Mouse (Mus musculus): ENCODE data around the gene Msrb1. TPM values are rescaled to one million over a fixed set of nuclear protein-coding genes. Genes with fewer than 3 reads are reported as not detected.

Msrb1 gene
- 18.8 and 19.5 TPM in 2 replicates for polyA plus RNA-seq (2016; fragmentation: Nextera tagmentation; extraction: Ambion mirVana)

DNA sequence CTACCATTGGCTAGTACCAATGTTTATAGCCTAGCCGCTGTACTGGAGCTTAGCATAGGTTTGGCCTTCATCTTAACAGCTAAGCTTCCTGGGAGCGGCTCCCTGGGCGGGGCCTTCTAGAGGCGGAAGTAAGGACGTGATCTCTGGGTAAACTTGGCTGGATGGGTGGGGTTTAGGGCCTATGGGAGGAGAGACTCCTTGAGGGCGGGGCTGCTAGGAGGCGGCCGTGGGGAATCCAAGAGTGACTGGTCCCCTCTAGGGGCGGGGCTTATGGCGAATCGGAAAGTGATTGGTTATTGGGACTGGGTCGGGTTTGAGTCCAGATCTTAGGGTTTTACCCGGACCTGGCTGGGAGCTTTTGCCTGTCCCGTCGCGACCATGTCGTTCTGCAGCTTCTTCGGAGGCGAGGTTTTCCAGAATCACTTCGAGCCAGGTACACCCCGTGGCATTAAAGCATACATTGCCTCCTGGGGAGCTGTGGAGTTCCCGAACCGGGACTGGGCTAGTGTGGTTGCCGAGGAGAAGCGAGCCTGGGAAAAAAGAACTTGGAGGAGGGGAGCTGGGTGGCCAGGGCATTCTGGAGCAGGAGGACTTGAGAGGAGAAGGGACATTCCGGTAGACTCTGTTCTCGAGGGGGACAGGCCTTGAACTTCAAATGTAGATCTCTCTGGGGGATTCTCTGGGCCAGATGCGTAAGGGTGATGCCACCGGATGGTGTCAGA lies at the start of gene Msrb1:
TSS of gene Msrb1 (plus strand) at position 313 of the 722 bp plus-strand sequence.
- Histone ChIP-seq H3K4me3 (replicated peaks) (peak within 1 kb of the TSS; percentile 55), H3K4me2 (peak within 1 kb of the TSS; percentile 88), H3K27me3 (peaks cover 5% of the 10 kb centered on the region; the same call in 1 of the 2 replicates), H3K4me1 (peaks cover 17% of the 10 kb centered on the region), H3K9me3 (no peaks in the 10 kb centered on the region), H3K9ac (peak within 1 kb of the TSS; percentile 69), H3K36me3 (replicated peaks) (no peaks in the 10 kb centered on the region), H3K27ac (peak within 1 kb of the TSS; percentile 60)
- WGBS = 1% methylated on average over 29 of the region's 29 CpGs
- peak; percentile 97 for ATAC-seq (ENCODE audit: low FRiP score)

DNA sequence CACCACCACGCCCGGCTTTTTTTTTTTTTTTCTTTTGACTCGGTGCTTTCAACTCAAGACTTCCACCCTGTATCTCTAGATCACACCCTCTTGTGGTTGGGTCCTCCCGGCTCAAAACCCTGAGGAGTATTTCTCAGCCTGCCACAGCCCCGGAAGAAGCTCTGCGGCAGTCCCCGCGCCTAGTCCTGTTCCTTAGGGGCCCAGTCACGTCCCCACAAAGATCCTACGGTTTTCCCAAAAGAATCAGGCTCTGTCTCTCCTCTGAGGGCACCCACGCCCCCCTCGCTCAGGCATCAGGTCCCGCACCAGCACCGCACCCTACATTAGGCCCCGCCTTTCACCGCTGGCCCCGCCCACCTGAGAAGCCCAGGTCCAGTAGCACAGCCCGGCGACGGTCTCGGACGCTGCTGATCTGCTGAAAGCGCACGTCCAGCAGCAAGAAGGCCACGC lies 49.3 kb upstream of the Msrb1 start:
- no peaks in the 10 kb centered on the region for H3K9me3 ChIP-seq
- WGBS = 3% methylated on average over 25 of the region's 25 CpGs
- H3K9ac ChIP-seq = no peak overlapping the region; the same call in 1 of the 2 replicates
- H3K4me1 ChIP-seq = peaks cover 33% of the 10 kb centered on the region
- no peak for ATAC-seq (ENCODE audit: low FRiP score)
- peaks cover 52% of the 10 kb centered on the region for H3K27me3 ChIP-seq
- H3K27ac ChIP-seq = no peak overlapping the region
- H3K4me2 ChIP-seq = peak overlapping the region; percentile 52
- peak overlapping the region; percentile 30 for H3K4me3 ChIP-seq (replicated peaks)
- peaks cover 7% of the 10 kb centered on the region for H3K36me3 ChIP-seq (replicated peaks)

DNA sequence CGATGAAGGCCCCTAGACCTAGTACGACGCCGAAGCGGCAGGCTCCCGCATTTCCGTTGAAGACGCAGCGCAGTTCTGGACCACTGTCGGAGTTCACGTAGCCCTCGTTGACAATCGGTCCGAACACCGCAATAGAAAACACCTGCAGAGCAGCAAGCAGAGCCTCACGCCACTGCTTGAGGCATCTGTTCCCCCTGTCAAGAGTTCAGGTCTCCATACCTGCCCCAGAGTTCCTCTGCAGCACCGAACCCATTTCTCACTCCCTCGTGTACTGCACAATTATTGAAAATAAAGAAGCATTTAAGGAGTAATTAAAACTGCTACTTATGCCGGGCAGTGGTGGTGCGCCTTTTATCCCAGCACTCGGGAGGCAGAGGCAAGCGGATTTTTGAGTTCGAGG lies 48.8 kb upstream of the Msrb1 start:
- WGBS = 19% methylated on average over 23 of the region's 23 CpGs
- peak overlapping the region; percentile 52 for H3K4me2 ChIP-seq
- no peak overlapping the region for H3K27ac ChIP-seq
- H3K9me3 ChIP-seq = no peaks in the 10 kb centered on the region
- peaks cover 7% of the 10 kb centered on the region for H3K36me3 ChIP-seq (replicated peaks)
- peak overlapping the region; percentile 30 for H3K4me3 ChIP-seq (replicated peaks)
- H3K4me1 ChIP-seq = peaks cover 33% of the 10 kb centered on the region
- H3K27me3 ChIP-seq = peaks cover 52% of the 10 kb centered on the region
- ATAC-seq (ENCODE audit: low FRiP score) = no peak
- H3K9ac ChIP-seq = no peak overlapping the region; the same call in 1 of the 2 replicates

DNA sequence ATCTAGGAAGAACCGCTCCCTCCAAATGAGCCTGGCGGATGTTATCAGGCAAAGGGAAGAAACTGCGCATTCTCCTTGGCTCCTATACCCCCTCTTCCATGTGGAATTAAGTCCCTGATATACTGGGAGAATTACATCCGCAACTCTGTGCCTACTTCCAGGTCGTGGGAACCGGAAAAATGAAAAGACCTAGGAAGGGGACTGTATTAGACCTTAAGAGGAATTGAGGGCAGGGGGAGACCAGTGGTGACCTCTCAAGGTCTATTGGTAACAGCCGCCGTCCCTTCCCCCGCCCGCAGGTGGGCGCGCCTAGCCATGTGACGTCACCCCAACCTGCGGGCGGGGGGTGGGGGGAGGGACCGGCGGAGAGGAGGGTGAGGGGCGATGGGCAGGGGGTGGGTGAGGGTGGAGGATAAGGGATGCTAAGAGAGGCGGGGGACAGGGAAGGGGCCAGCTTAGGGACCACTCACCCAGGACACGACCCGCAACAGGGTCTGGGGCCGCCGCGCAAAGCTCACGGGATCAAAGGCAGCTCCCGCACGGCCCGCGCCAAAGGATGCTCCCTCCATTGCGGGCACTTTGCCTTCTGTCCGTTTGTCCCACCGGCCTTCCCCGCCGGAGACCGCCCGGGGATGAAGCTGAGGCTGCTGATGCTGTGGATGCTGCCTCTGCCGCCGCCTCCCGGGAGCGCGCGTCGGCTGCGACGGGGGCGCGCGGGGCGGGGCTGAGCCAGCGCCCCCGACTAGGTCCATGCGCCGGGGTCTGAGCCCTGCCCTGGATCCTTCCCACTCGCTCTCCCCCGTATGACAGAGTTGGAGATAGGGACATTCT lies 47.0 kb upstream of the Msrb1 start, which contains the start of gene Syngr3:
TSS of gene Syngr3 (minus strand) at position 705 of the 831 bp plus-strand sequence.
- H3K27me3 ChIP-seq = peaks cover 52% of the 10 kb centered on the region

DNA sequence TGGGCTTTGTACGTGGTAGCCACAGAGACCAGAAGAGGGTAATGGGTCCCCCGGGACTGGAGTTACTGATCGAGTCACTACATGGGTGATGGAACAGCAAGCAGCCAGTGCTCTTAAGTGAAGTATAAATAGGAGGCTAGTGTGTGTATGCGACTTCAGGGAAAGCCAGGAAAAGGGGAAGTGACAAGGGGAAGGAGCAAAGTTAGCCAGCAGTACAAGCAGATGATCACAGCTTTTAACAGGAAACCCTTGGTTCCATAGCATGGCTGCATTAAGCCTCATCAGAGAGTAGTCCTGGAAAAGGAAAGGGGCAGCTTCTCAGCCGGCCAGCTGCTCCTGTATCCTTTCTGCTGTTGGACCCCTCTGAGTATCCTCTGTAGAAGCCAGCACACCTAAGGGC lies 44.1 kb upstream of the Msrb1 start:
- Histone ChIP-seq H3K36me3 (replicated peaks) (peaks cover 15% of the 10 kb centered on the region), H3K27me3 (peaks cover 38% of the 10 kb centered on the region), H3K4me2 (no peak overlapping the region), H3K9me3 (no peaks in the 10 kb centered on the region), H3K4me1 (peaks cover 47% of the 10 kb centered on the region), H3K9ac (no peak overlapping the region), H3K27ac (no peak overlapping the region), H3K4me3 (replicated peaks) (no peak overlapping the region)
- no peak for ATAC-seq (ENCODE audit: low FRiP score)
- 85% methylated on average over 5 of the region's 5 CpGs for WGBS

More for the DNA sequence above, 47.0 kb upstream of the Msrb1 start, which contains the start of gene Syngr3:
- WGBS = 1% methylated on average over 53 of the region's 55 CpGs
- H3K4me3 ChIP-seq (replicated peaks) = peak within 1 kb of the TSS; percentile 64
- H3K4me2 ChIP-seq = peak within 1 kb of the TSS; percentile 86
- peaks cover 35% of the 10 kb centered on the region for H3K4me1 ChIP-seq
- peak within 1 kb of the TSS; percentile 77 for H3K9ac ChIP-seq
- peaks cover 15% of the 10 kb centered on the region for H3K36me3 ChIP-seq (replicated peaks)
- H3K27ac ChIP-seq = peak within 1 kb of the TSS; percentile 47; the same call in 1 of the 2 replicates
- peak; percentile 59 for ATAC-seq (ENCODE audit: low FRiP score)
- H3K9me3 ChIP-seq = no peaks in the 10 kb centered on the region

DNA sequence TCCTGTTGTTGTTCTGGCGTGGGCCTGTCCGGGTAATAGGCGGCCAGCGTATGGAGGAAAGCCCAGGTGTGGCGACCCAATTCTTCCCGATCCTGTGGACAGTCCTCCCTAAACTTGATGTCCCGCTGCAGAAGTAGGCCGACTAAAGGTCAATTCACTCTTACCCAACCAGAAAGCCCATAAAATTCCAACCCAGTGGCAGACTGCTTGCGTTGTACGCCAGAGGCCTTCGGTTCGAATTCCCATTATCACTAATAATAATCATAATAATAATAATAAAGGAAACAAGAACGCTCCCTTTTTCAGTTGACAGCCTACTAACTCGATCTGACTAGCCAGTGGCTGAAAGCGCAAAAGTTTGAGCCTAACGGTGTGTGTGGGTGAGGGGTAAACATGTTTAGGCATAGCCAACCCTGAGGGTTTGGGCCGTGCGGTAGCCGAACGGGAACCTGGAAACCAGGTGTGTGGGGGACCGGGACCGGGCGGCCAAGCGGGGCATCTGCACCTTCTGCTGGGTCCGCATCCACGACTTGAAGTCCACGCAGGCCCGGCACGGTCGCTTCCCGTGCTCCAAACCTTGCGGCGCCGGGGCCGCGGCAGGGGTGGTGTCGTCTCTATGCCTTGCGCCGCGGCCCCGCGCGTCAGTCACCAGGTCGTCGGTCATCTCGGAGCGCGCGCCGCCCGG lies 41.0 kb upstream of the Msrb1 start:
- WGBS = 7% methylated on average over 51 of the region's 51 CpGs
- H3K27ac ChIP-seq = peak overlapping the region; percentile 90
- ATAC-seq (ENCODE audit: low FRiP score) = peak; percentile 50
- H3K9me3 ChIP-seq = no peaks in the 10 kb centered on the region
- peak overlapping the region; percentile 78 for H3K4me2 ChIP-seq
- H3K4me3 ChIP-seq (replicated peaks) = peak overlapping the region; percentile 83
- H3K4me1 ChIP-seq = peaks cover 35% of the 10 kb centered on the region
- H3K36me3 ChIP-seq (replicated peaks) = peaks cover 26% of the 10 kb centered on the region
- H3K27me3 ChIP-seq = peaks cover 8% of the 10 kb centered on the region
- peak overlapping the region; percentile 85 for H3K9ac ChIP-seq

DNA sequence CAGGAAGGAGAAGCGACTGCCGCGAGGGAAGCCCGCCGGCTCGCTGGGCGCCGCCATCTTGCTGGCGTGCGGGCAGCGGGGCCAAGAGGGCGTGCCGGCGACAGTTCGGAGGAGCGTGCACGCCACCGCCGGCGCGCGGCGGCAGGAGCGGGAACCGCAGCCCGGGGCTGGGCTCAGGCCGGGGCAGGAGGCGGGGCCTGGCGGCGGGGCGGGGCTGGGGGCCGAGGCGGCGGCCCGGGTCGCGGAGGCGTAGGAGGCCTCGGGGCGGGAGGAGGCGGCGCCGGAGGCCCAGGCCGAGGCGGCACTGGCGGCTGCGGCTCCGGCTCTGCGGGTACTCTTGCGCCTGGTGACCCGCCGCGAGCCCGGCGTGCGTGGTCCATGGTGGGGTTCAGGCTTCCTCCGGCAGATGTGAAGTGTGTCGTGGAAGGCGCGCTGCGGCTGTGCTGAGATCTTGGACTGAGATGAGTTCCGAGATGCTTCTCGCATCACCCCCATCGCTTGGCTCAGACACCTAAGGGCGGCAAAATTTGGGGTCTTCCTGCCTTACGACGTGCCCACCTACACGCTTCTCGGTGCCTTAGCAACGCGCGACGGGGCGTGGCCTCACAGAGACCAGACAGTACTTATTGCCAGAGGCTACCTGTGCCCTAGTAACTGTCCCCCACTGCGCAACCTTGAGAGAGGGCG lies 40.3 kb upstream of the Msrb1 start, which contains the start of the genes Gfer and Noxo1:
TSS of gene Gfer (minus strand) at position 146 of the 687 bp plus-strand sequence.
TSS of gene Noxo1 (plus strand) at position 224 of the 687 bp plus-strand sequence.
- Histone ChIP-seq H3K4me1 (peaks cover 31% of the 10 kb centered on the region), H3K9me3 (no peaks in the 10 kb centered on the region), H3K4me3 (replicated peaks) (peak within 1 kb of the TSS; percentile 83), H3K4me2 (peak within 1 kb of the TSS; percentile 78), H3K9ac (peak within 1 kb of the TSS; percentile 85), H3K27me3 (peaks cover under 1% of the 10 kb centered on the region; the same call in 1 of the 2 replicates), H3K27ac (peak within 1 kb of the TSS; percentile 90), H3K36me3 (replicated peaks) (peaks cover 33% of the 10 kb centered on the region)
- peak; percentile 93 for ATAC-seq (ENCODE audit: low FRiP score)
- WGBS = under 1% methylated on average over 70 of the region's 76 CpGs

DNA sequence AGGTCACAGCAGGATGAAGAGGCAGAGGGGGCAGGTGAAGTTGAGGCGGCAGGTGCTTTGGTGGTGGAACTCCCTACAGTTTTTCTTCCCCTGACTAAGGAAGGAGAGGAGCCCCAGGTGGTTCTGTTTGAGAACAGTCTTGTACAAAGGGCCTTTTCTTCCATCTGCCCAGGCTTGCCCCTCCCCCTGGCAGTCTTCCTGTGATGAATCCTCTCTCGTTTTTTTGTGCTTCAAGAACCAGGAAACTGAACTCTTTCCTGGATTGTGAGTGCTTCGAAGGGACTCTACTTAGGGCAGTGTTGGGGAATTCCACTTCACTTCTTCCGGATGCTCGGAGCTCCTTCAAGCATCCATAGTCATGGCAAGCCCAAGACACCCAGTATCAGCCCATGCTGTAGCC lies 38.5 kb upstream of the Msrb1 start:
- no peak for ATAC-seq (ENCODE audit: low FRiP score)
- no peak overlapping the region for H3K27ac ChIP-seq
- no peaks in the 10 kb centered on the region; the same call in 1 of the 2 replicates for H3K27me3 ChIP-seq
- no peak overlapping the region for H3K4me3 ChIP-seq (replicated peaks)
- 11% methylated on average over 5 of the region's 5 CpGs for WGBS
- peaks cover 41% of the 10 kb centered on the region for H3K36me3 ChIP-seq (replicated peaks)
- no peak overlapping the region for H3K9ac ChIP-seq
- no peaks in the 10 kb centered on the region for H3K9me3 ChIP-seq
- H3K4me1 ChIP-seq = peaks cover 31% of the 10 kb centered on the region
- no peak overlapping the region for H3K4me2 ChIP-seq

DNA sequence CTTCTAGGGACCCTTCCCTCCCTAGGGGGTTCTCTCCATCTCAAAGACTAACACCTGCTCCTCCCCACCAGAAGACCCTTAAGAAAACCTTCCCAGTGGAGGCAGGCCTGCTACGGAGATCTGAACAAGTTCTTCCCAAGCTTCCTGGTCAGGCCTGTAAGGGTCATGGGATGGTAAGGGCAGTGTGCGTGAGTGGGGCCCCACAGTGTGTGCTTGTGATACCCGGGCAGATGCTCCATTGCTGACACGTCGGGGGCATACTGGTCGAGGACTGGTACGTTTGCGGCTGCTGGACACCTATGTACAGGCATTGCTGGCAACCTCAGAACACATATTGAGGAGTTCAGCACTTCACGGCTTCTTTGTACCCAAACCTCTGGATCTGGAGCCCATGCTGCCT lies 37.7 kb upstream of the Msrb1 start:
- H3K9ac ChIP-seq = no peak overlapping the region
- ATAC-seq (ENCODE audit: low FRiP score) = no peak
- H3K36me3 ChIP-seq (replicated peaks) = peaks cover 41% of the 10 kb centered on the region
- H3K27me3 ChIP-seq = no peaks in the 10 kb centered on the region; the same call in 1 of the 2 replicates
- H3K4me1 ChIP-seq = peaks cover 31% of the 10 kb centered on the region
- no peak overlapping the region for H3K4me3 ChIP-seq (replicated peaks)
- WGBS = 76% methylated on average over 9 of the region's 9 CpGs
- H3K4me2 ChIP-seq = no peak overlapping the region
- no peak overlapping the region for H3K27ac ChIP-seq
- no peaks in the 10 kb centered on the region for H3K9me3 ChIP-seq

DNA sequence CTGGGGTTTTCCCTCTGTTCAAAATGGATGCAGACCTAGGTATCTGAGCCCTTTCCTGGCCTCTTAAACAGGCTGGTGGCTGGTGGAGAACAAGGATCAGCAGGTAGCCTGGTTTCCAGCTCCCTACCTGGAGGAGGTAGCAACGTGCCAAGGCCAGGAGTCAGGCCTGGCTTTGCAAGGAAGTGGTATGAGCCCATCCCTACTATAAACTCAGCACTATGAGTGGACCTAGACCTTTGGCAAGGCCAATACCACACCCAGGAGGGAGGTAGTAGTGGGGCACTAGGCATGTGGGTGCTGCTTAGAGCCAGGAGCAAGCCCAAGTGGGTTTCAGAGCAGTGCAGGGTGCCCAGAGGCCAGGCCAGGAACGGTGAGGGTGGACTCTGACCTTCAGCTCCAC lies 37.0 kb upstream of the Msrb1 start:
- 72% methylated on average over 2 of the region's 2 CpGs for WGBS
- peaks cover 29% of the 10 kb centered on the region for H3K4me1 ChIP-seq
- H3K9ac ChIP-seq = no peak overlapping the region
- no peaks in the 10 kb centered on the region; the same call in 1 of the 2 replicates for H3K27me3 ChIP-seq
- H3K4me2 ChIP-seq = no peak overlapping the region
- H3K4me3 ChIP-seq (replicated peaks) = no peak overlapping the region
- H3K9me3 ChIP-seq = no peaks in the 10 kb centered on the region
- no peak overlapping the region for H3K27ac ChIP-seq
- ATAC-seq (ENCODE audit: low FRiP score) = no peak
- peaks cover 49% of the 10 kb centered on the region for H3K36me3 ChIP-seq (replicated peaks)

DNA sequence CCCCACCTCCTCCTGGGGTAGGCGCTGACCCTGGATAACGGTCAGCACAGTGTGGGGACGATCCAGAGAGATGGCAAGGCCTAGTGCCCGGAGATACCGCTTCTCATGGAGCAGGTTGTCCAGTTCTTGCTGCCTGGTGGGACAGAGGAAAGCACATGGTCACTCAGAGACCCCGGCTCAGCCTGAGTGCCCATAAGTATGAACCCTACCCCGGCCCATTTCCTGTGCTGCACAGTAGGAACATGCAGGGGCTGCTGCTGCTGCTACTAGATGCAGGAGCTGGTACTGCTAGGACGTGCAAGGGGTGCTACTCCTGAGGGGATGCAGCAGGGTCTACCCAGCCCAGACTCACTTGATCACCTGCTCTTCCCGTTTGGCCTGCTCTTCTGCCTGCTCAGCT lies 35.2 kb upstream of the Msrb1 start:
- H3K36me3 ChIP-seq (replicated peaks) = peaks cover 60% of the 10 kb centered on the region
- no peak for ATAC-seq (ENCODE audit: low FRiP score)
- H3K9me3 ChIP-seq = no peaks in the 10 kb centered on the region
- H3K4me1 ChIP-seq = peaks cover 24% of the 10 kb centered on the region
- WGBS = 92% methylated on average over 9 of the region's 9 CpGs
- H3K9ac ChIP-seq = no peak overlapping the region
- no peak overlapping the region for H3K27ac ChIP-seq
- H3K4me3 ChIP-seq (replicated peaks) = no peak overlapping the region
- H3K27me3 ChIP-seq = no peaks in the 10 kb centered on the region; the same call in 1 of the 2 replicates
- H3K4me2 ChIP-seq = no peak overlapping the region

Measured in forebrain, embryonic 12.5 days (tissue).